Mouse (Mus musculus) spleen, adult 2 months (tissue): ENCODE data around the gene Zfp784. TPM values are rescaled to one million over a fixed set of nuclear protein-coding genes. Genes with fewer than 3 reads are reported as not detected.
A peak's percentile ranks its signal among the peaks of the same experiment; 100 is the strongest.

Experiments used
- DNase-seq, 2 experiments: peaks; one replicate each; pipeline versions ENCODE4 v3.0.0 to v3.0.0-alpha.2; 2012 to 2021; ENCODE audit warnings: low spot score in 2 of 2, low read depth in 1 of 2
- H3K27ac ChIP-seq: fragments of 200-500 bp; 2 replicates; pipeline ENCODE4 v1.5.1; 2012; ENCODE audit warnings: low read length, inconsistent platforms; ENCODE audit not compliant: insufficient read depth
- H3K27me3 ChIP-seq: fragments of 200-500 bp; 2 replicates; pipeline ENCODE4 v1.6.1; 2012; ENCODE audit warnings: mild to moderate bottlenecking, moderate library complexity, low read length, inconsistent platforms; ENCODE audit not compliant: control insufficient read depth, insufficient read depth
- H3K36me3 ChIP-seq: fragments of 200-500 bp; 2 replicates; pipeline ENCODE4 v1.6.1; 2012; ENCODE audit warnings: mild to moderate bottlenecking, low read length, inconsistent platforms; ENCODE audit not compliant: control insufficient read depth, insufficient read depth
- H3K4me1 ChIP-seq: fragments of 200-500 bp; 2 replicates; pipeline ENCODE4 v1.6.1; 2011; ENCODE audit warnings: inconsistent platforms; ENCODE audit not compliant: control insufficient read depth, insufficient read depth, insufficient read length
- H3K4me3 ChIP-seq: fragments of 200-500 bp; 2 replicates; pipeline ENCODE4 v1.5.1; 2011; ENCODE audit warnings: mild to moderate bottlenecking, inconsistent platforms; ENCODE audit not compliant: insufficient read depth, insufficient read length; ENCODE audit errors: extremely low read depth
- CTCF ChIP-seq: fragments of 200-500 bp; IDR thresholded peaks from 2 replicates; pipeline ENCODE4 v1.5.1; 2011; ENCODE audit warnings: mild to moderate bottlenecking, inconsistent platforms; ENCODE audit not compliant: insufficient read depth, insufficient read length, insufficient replicate concordance; ENCODE audit errors: extremely low read depth
- POLR2A ChIP-seq: fragments of 200-500 bp; IDR thresholded peaks from 2 replicates; pipeline ENCODE4 v1.6.1; 2011; ENCODE audit warnings: low read depth, low read length, inconsistent platforms
- WGBS: fragments of 180-500 bp; shearing (Covaris S2); methylation state at CpG from one replicate; pipeline ENCODE4 v1.1.7; 2018; 5-methylcytosine and 5-hydroxymethylcytosine counted together
- polyA plus RNA-seq: library from polyadenylated mRNA; depleted of rRNA; stranded (reverse); fragments of >200 nt; gene quantifications from 2 replicates; pipeline ENCODE4 v1.2.3, GENCODE M21; 2012; rRNA removed

Zfp784 gene
- 4.2 and 5.4 TPM in 2 replicates for polyA plus RNA-seq

- WGBS: 1% methylated on average over 48 of the region's 48 CpGs
These were observed at the start of gene Zfp784 for GRCm38 (mm10) chr7:5038109-5038732. Gene Zfp784, minus strand, starts transcription at chr7:5038446.

GRCm38 (mm10) chr7:5087886-5088285, 49.6 kb upstream of the Zfp784 start:
- Histone ChIP-seq H3K4me1 (peaks cover 9% of the 10 kb centered on the region; the same call in 1 of the 2 replicates), H3K27ac (no peak overlapping the region), H3K4me3 (no peak overlapping the region), H3K27me3 (no peaks in the 10 kb centered on the region), H3K36me3 (peaks cover 33% of the 10 kb centered on the region)
- DNase-seq: no peak
- WGBS: 69% methylated on average over 4 of the region's 4 CpGs
- no peak for TF ChIP-seq CTCF
- no peak for TF ChIP-seq POLR2A

More at GRCm38 (mm10) chr7:5038109-5038732, at the start of gene Zfp784:
- Histone ChIP-seq H3K4me3 (peak within 1 kb of the TSS; percentile 90), H3K27me3 (no peaks in the 10 kb centered on the region), H3K4me1 (no peaks in the 10 kb centered on the region; the same call in 1 of the 2 replicates), H3K36me3 (0 out of 2 replicates have a peak, but pooled peaks cover under 1% of the 10 kb centered on the region), H3K27ac (peak within 1 kb of the TSS; percentile 95)
- TF ChIP-seq POLR2A: peak; percentile 79
- no peak for TF ChIP-seq CTCF
- peak; percentile 83 to 92 for DNase-seq

- Histone ChIP-seq H3K27me3 (no peaks in the 10 kb centered on the region), H3K27ac (no peak overlapping the region), H3K4me1 (peaks cover 16% of the 10 kb centered on the region; the same call in 1 of the 2 replicates), H3K4me3 (no peak overlapping the region), H3K36me3 (peaks cover 23% of the 10 kb centered on the region)
- no peak for DNase-seq
- WGBS: 76% methylated on average over 5 of the region's 5 CpGs
- TF ChIP-seq POLR2A: no peak
- no peak for TF ChIP-seq CTCF
These were observed 48.7 kb upstream of the Zfp784 start for GRCm38 (mm10) chr7:5086921-5087440.

- Histone ChIP-seq H3K4me3 (no peak overlapping the region), H3K27ac (no peak overlapping the region), H3K36me3 (peaks cover 13% of the 10 kb centered on the region), H3K27me3 (no peaks in the 10 kb centered on the region), H3K4me1 (peaks cover 23% of the 10 kb centered on the region; the same call in 1 of the 2 replicates)
- TF ChIP-seq CTCF (no peak), POLR2A (no peak)
- DNase-seq: no peak
- WGBS: 95% methylated on average over 1 of the region's 1 CpGs
These were observed 47.3 kb upstream of the Zfp784 start for GRCm38 (mm10) chr7:5085512-5085911.

GRCm38 (mm10) chr7:5083325-5084105, 45.3 kb upstream of the Zfp784 start:
- Histone ChIP-seq H3K36me3 (peaks cover 8% of the 10 kb centered on the region; the same call in 1 of the 2 replicates), H3K4me3 (peak overlapping the region; percentile 22), H3K27ac (peak overlapping the region; percentile 73), H3K27me3 (no peaks in the 10 kb centered on the region), H3K4me1 (peaks cover 23% of the 10 kb centered on the region; the same call in 1 of the 2 replicates)
- 58% methylated on average over 18 of the region's 18 CpGs for WGBS
- TF ChIP-seq POLR2A (no peak), CTCF (no peak)
- DNase-seq: peak; percentile 55 to 67

- 95% methylated on average over 2 of the region's 2 CpGs for WGBS
- H3K36me3 ChIP-seq: peaks cover 13% of the 10 kb centered on the region
- DNase-seq: no peak
- TF ChIP-seq CTCF (no peak), POLR2A (no peak)
- peaks cover 23% of the 10 kb centered on the region; the same call in 1 of the 2 replicates for H3K4me1 ChIP-seq
- no peak overlapping the region for H3K4me3 ChIP-seq
- peak overlapping the region; percentile 63; the same call in 1 of the 2 replicates for H3K27ac ChIP-seq
- no peaks in the 10 kb centered on the region for H3K27me3 ChIP-seq
These were observed 43.7 kb upstream of the Zfp784 start for GRCm38 (mm10) chr7:5081939-5082338.
